Mouse (Mus musculus) CH12.LX (cell line): ENCODE measurements around the gene Selenok. TPM values are rescaled to one million over a fixed set of nuclear protein-coding genes. Genes with fewer than 3 reads are reported as not detected.

Source experiments
- DNase-seq: peaks from one replicate; pipeline ENCODE4 v3.0.0-alpha.2; 2013; ENCODE audit errors: extremely low read depth
- H3K27ac ChIP-seq: 2 replicates; pipeline ENCODE4 v1.5.1; 2012; ENCODE audit warnings: low read depth, mild to moderate bottlenecking, control low read depth, moderate library complexity; ENCODE audit not compliant: insufficient read depth
- H3K27me3 ChIP-seq: replicated peaks from 2 replicates; pipeline ENCODE3; 2012; ENCODE audit warnings: inconsistent platforms
- H3K36me3 ChIP-seq, 2 experiments: replicated peaks in 1 of 2; 2 replicates each; pipeline versions ENCODE3 to v1.6.1; 2012; ENCODE audit warnings: inconsistent platforms in 1 of 2, low read length in 1 of 2, mild to moderate bottlenecking in 1 of 2, mixed read lengths in 1 of 2, moderate library complexity in 1 of 2; ENCODE audit not compliant: control insufficient read depth in 1 of 2, insufficient read depth in 1 of 2
- H3K4me1 ChIP-seq, 2 experiments: 2 replicates each; pipeline ENCODE4 v1.6.1; 2012; ENCODE audit warnings: inconsistent platforms in 1 of 2, moderate library complexity in 1 of 2; ENCODE audit not compliant: insufficient read depth in 2 of 2, control insufficient read depth in 1 of 2
- H3K4me2 ChIP-seq: 2 replicates; pipeline ENCODE4 v1.6.1; 2012; ENCODE audit warnings: low read depth, mild to moderate bottlenecking, control low read depth; ENCODE audit not compliant: poor library complexity, insufficient read depth, severe bottlenecking
- H3K4me3 ChIP-seq, 3 experiments: fragments of 150-350 bp in 1 of 3; sonication (generic) in 1 of 3; replicated peaks in 1 of 3; 2 replicates each; pipeline versions ENCODE3 to v1.5.1; 2011 to 2012; ENCODE audit warnings: low read depth in 2 of 3, low read length in 2 of 3, mild to moderate bottlenecking in 2 of 3, moderate library complexity in 2 of 3, control low read depth in 1 of 3, improper control_type of control experiment in 1 of 3, inconsistent platforms in 1 of 3, mixed read lengths in 1 of 3; ENCODE audit not compliant: poor library complexity in 1 of 3
- H3K79me2 ChIP-seq: replicated peaks from 2 replicates; pipeline ENCODE4 v1.6.1; 2012; ENCODE audit warnings: mild to moderate bottlenecking, moderate library complexity; ENCODE audit not compliant: control insufficient read depth, poor library complexity, insufficient read depth, severe bottlenecking; ENCODE audit errors: extremely low read depth
- H3K9ac ChIP-seq: 2 replicates; pipeline ENCODE4 v1.6.1; 2012; ENCODE audit warnings: low read depth, mild to moderate bottlenecking, control low read depth, moderate library complexity; ENCODE audit not compliant: insufficient read depth
- H3K9me3 ChIP-seq: replicated peaks from 2 replicates; pipeline ENCODE3; 2012; ENCODE audit warnings: low read length, inconsistent platforms, mixed read lengths
- CTCF ChIP-seq, 2 experiments: IDR thresholded peaks in 1 of 2; conservative IDR thresholded peaks in 1 of 2; 2 replicates each; pipeline ENCODE4 v1.5.1; 2011 to 2012; ENCODE audit warnings: low read depth in 2 of 2, low read length in 2 of 2, improper control_type of control experiment in 1 of 2, inconsistent platforms in 1 of 2, mild to moderate bottlenecking in 1 of 2, moderate library complexity in 1 of 2
- EP300 ChIP-seq: IDR thresholded peaks from 2 replicates; pipeline ENCODE4 v1.6.1; 2011; ENCODE audit warnings: low read length, improper control_type of control experiment
- GABPA ChIP-seq: IDR thresholded peaks from 2 replicates; pipeline ENCODE4 v1.6.1; 2012; ENCODE audit warnings: low read depth, low read length, improper control_type of control experiment, inconsistent platforms; ENCODE audit not compliant: insufficient replicate concordance
- IRF4 ChIP-seq: IDR thresholded peaks from 2 replicates; pipeline ENCODE4 v1.6.1; 2014; ENCODE audit warnings: low read depth, mild to moderate bottlenecking, inconsistent platforms, low read length, improper control_type of control experiment
- MAX ChIP-seq: IDR thresholded peaks from 2 replicates; pipeline ENCODE4 v1.6.1; 2011; ENCODE audit warnings: low read length, improper control_type of control experiment
- MXI1 ChIP-seq: IDR thresholded peaks from 2 replicates; pipeline ENCODE4 v1.6.1; 2011; ENCODE audit warnings: mild to moderate bottlenecking, low read depth, low read length, improper control_type of control experiment
- NELFE ChIP-seq: IDR thresholded peaks from 2 replicates; pipeline ENCODE4 v1.6.1; 2011; ENCODE audit warnings: low read depth, low read length, improper control_type of control experiment
- PAX5 ChIP-seq: IDR thresholded peaks from 2 replicates; pipeline ENCODE4 v1.6.1; 2012; ENCODE audit warnings: low read length, inconsistent platforms, mixed read lengths
- POLR2A ChIP-seq: IDR thresholded peaks from 2 replicates; pipeline ENCODE4 v1.6.1; 2011; ENCODE audit warnings: low read depth, mild to moderate bottlenecking, improper control_type of control experiment, low read length
- TBP ChIP-seq: conservative IDR thresholded peaks from 2 replicates; pipeline ENCODE4 v1.6.1; 2011; ENCODE audit warnings: low read depth, low read length, improper control_type of control experiment
- USF1 ChIP-seq: IDR thresholded peaks from 2 replicates; pipeline ENCODE4 v1.6.1; 2014; ENCODE audit warnings: low read depth, mild to moderate bottlenecking, inconsistent platforms, low read length, improper control_type of control experiment
- USF2 ChIP-seq: conservative IDR thresholded peaks from 2 replicates; pipeline ENCODE4 v1.6.1; 2011; ENCODE audit warnings: low read depth, low read length, improper control_type of control experiment
- ZC3H11A ChIP-seq: IDR thresholded peaks from 2 replicates; pipeline ENCODE4 v1.6.1; 2012; ENCODE audit warnings: low read depth, mild to moderate bottlenecking, inconsistent platforms, low read length, improper control_type of control experiment
- ZKSCAN1 ChIP-seq: IDR thresholded peaks from 2 replicates; pipeline ENCODE4 v1.6.1; 2012; ENCODE audit warnings: low read depth, inconsistent platforms, low read length, improper control_type of control experiment, borderline replicate concordance
- ZNF384 ChIP-seq: IDR thresholded peaks from 2 replicates; pipeline ENCODE4 v1.6.1; 2012; ENCODE audit warnings: low read depth, low read length, improper control_type of control experiment, inconsistent platforms
- dilution Hi-C: fragments of 300-500 bp; cut with MboI; formaldehyde crosslinking; loops from 2 replicates; pipeline ENCODE4 v1.14.3; 2020; ENCODE audit warnings: low sequenced_read_pairs; ENCODE audit not compliant: extremely low pct_unique_long_range_greater_than_20kb, extremely low pct_ligation_motif_present
- in situ Hi-C: fragments of 300-500 bp; cut with MboI; formaldehyde crosslinking; loops from 3 replicates; pipeline ENCODE4 v1.14.3; 2019; ENCODE audit warnings: low sequenced_read_pairs, low pct_ligation_motif_present, low pct_unique_long_range_greater_than_20kb, mixed read lengths
- polyA plus RNA-seq: library from polyadenylated mRNA; unstranded; fragments of >175 nt; gene quantifications from 2 replicates; pipeline ENCODE4 v1.2.1, GENCODE M21; 2012; ENCODE audit warnings: low read depth; ENCODE audit not compliant: insufficient read length
- total RNA-seq, 2 experiments: library from RNA; depleted of rRNA; stranded (reverse); fragments of 300-350 nt in 1 of 2; fragments of >200 nt in 1 of 2; gene quantifications; 2 replicates each; pipeline ENCODE4 v1.2.3; 2012 to 2014

The Selenok gene
- total and polyA plus RNA-seq, 3 experiments = 48.5 to 83.7 (median 63.0) TPM

DNA sequence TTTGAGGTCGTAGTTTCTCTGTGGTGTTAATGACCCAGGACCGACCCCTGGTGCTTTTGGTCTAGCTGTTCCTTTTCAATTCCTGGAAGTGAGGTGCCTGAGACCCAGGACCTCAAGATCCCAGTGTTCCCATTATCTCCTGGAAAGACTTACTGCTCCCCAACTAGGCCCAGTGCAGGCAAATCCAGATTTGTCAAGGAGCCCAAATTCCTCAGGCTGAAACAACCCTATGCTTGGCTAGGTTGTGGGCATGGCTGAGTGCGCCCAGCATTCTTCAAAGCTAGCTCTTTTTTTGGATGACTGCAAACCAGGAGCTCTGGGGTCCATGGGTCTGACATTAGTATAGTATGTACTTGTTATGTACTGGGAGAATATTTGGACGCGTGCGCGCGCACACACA lies 51.3 kb downstream of the Selenok start:
- Histone ChIP-seq H3K4me1 (peaks cover 14 to 37% of the 10 kb centered on the region in 2 experiments), H3K9me3 (no peaks in the 10 kb centered on the region), H3K9ac (no peak overlapping the region), H3K79me2 (no peaks in the 10 kb centered on the region), H3K27ac (no peak overlapping the region), H3K36me3 (no peaks in the 10 kb centered on the region), H3K4me3 (no peak overlapping the region), H3K4me2 (no peak overlapping the region), H3K27me3 (no peaks in the 10 kb centered on the region)
- in situ Hi-C loops = no loop called here
- no peak for DNase-seq
- TF ChIP-seq IRF4 (no peak), USF2 (no peak), MXI1 (no peak), TBP (no peak), GABPA (no peak), MAX (no peak)
- dilution Hi-C loops = no loop called here

DNA sequence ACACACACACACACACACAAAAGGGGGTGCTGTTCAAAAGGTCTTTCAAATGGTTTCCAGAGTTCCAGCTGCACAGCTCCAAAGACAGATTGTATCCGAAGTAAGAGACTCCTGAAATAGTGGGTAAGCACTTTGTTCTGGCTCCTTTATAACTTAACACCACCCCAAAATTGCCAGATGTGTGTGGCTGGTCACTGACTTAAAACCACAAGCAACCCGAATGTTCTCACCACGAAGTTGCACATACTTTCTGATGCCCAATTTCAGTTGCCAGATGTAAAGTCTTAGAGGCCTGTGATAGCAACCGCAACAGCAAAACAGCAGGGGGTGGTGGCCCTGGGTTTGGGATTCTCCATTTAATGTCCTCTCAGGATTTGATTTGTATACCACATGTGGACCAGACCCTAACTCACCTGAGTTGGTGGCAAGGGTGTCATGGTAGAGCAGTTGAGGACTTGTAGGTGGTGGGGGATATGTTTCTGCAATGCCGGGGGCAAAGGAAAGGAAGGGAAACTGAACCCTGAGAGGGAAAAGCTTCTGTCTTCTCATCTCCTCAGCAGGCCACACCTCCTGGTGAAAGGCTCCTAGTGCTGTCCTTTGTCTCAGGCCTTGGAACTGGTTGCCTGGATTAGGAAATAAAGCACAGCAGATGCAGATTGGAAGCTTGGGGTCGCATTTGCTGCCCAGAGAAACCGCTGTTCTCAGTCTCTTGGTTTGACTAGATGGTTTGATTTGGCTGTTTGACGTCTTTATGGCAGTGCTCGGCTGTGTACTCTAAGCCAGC lies 51.9 kb downstream of the Selenok start:
- Histone ChIP-seq H3K4me3 (no peak overlapping the region), H3K27ac (no peak overlapping the region), H3K27me3 (no peaks in the 10 kb centered on the region), H3K4me1 (peaks cover 9 to 37% of the 10 kb centered on the region in 2 experiments)
- DNase-seq = no peak
- in situ Hi-C loops = no loop called here
- TF ChIP-seq POLR2A (no peak), NELFE (no peak), EP300 (no peak), PAX5 (no peak), ZKSCAN1 (no peak), CTCF (conservative IDR thresholded peaks at IDR 0.05 in 1 of 2, IDR thresholded peaks at IDR 0.05 in 1 of 2; ENCODE audit: low read depth in 2 of 2, low read length in 2 of 2) (no peak), ZNF384 (no peak)
- TF ChIP-seq, all 38 proteins: peak for 0
- Histone ChIP-seq H3K36me3 (no peaks in the 10 kb centered on the region), H3K9ac (no peak overlapping the region), H3K79me2 (no peaks in the 10 kb centered on the region), H3K4me2 (no peak overlapping the region), H3K9me3 (no peaks in the 10 kb centered on the region)
- dilution Hi-C loops = no loop called here

DNA sequence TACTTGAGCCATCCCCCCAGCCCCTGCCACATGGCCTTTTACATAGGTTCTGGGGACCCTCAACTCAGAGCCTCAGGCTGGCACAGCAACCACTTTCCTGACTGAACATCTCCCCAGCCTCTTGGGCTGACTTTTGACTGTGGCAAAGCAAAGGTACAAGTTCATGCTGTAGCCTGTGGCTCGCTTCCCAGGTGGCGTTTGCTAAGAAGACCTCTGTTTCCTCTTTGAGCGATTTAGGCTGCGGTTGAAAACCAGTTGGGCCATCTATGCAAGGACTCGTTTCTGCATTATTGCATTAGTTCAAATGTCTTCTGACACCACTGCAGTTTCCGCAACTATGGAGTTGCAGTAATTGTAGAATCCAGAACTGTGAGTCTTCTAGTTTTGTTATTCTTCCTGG lies 54.4 kb downstream of the Selenok start:
- H3K36me3 ChIP-seq = no peaks in the 10 kb centered on the region
- peaks cover 0 to 14% of the 10 kb centered on the region in 2 experiments; a peak in 2 of 4 replicates for H3K4me1 ChIP-seq
- H3K27me3 ChIP-seq = no peaks in the 10 kb centered on the region
- no peaks in the 10 kb centered on the region for H3K9me3 ChIP-seq
- H3K9ac ChIP-seq = no peak overlapping the region
- dilution Hi-C loops (no loop called here), in situ Hi-C loops (no loop called here)
- no peaks in the 10 kb centered on the region for H3K79me2 ChIP-seq
- H3K4me3 ChIP-seq = no peak overlapping the region
- DNase-seq = no peak
- TF ChIP-seq ZC3H11A (no peak), ZKSCAN1 (no peak), NELFE (no peak), USF1 (no peak)
- no peak overlapping the region for H3K27ac ChIP-seq
- no peak overlapping the region for H3K4me2 ChIP-seq
